Mouse (Mus musculus): Measurements from ENCODE around the gene Obp2b. TPM values are rescaled to one million over a fixed set of nuclear protein-coding genes. Genes with fewer than 3 reads are reported as not detected.

Gene Obp2b
- polyA plus RNA-seq, 1 experiment from 2014 or later: not detected

DNA sequence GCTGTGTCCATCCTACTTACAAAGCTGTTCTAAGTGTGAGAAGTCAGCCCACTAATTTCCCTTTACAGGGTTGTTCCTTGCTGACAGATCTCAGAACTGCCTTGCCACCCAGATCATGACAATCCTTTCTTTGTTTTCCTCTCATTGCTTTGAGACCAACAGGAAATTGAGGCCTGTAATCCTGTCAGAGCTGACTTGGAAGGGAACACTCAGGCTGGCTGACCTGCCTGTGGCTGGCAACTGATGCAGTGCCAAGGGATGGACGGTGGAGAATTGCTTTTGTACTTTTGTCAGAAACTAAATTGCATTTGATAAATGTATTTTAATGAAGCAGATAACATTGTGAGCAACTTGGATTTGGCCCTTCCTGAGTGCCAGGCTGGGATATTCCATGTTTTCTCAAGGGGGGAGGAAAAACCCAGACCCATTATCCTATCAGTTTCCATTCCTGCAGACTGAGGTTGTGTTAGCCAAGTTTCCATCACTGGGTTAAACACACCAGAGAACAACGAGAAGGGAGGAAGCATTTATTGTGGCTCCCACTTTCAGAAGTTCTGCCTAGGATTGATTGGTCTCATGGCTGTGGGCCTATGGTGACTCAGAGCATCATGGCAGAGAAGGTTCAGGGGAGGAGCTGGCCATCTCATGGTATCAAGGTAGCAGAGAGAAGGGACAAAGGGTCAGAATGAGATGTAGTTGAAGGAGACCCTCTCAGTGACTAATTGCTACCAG lies 3.4 kb upstream of the Obp2b start:
- H3K4me3 ChIP-seq: no peak overlapping the region
- 39% methylated on average over 2 of the region's 2 CpGs for WGBS
- H3K27me3 ChIP-seq (ENCODE audit: insufficient read depth, poor library complexity, severe bottlenecking): no peaks in the 10 kb centered on the region
- no peaks in the 10 kb centered on the region for H3K36me3 ChIP-seq
- no peaks in the 10 kb centered on the region for H3K4me1 ChIP-seq
- no peaks in the 10 kb centered on the region for H3K9me3 ChIP-seq
- no peak overlapping the region for H3K27ac ChIP-seq
- no peak for DNase-seq (ENCODE audit: low spot score)

GRCm38 (mm10) chr2:25741671-25742070 lies 4.9 kb downstream of the Obp2b start:
- Histone ChIP-seq H3K36me3 (no peaks in the 10 kb centered on the region), H3K4me3 (no peak overlapping the region), H3K27me3 (ENCODE audit: insufficient read depth, poor library complexity, severe bottlenecking) (no peaks in the 10 kb centered on the region), H3K9me3 (no peaks in the 10 kb centered on the region), H3K4me1 (no peaks in the 10 kb centered on the region), H3K27ac (no peak overlapping the region)
- peak; percentile 66 for DNase-seq (ENCODE audit: low spot score)
- WGBS: 71% methylated on average over 1 of the region's 1 CpGs

DNA sequence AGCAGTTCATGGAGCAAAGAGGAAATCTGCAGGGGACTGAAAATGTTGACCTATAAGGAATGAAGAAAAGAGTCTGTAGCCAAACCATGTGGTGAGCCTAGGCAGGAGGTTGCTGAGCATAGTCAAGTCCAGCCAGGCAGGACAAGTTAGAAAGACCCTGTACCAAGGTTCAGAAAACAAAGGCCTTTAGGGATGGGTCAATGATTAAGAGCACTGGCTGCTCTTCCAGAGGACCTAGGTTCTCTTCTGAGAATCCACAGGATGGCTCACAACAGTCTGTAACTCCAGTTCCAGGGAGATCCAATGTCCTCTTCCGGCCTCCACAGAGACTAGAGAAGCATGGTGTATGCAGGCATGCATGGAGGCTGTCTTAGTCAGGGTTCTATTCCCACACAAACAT lies 17.4 kb downstream of the Obp2b start:
- Histone ChIP-seq H3K9me3 (no peaks in the 10 kb centered on the region), H3K4me3 (no peak overlapping the region), H3K27ac (no peak overlapping the region), H3K27me3 (ENCODE audit: insufficient read depth, poor library complexity, severe bottlenecking) (no peaks in the 10 kb centered on the region), H3K4me1 (no peaks in the 10 kb centered on the region), H3K36me3 (no peaks in the 10 kb centered on the region)
- no peak for DNase-seq (ENCODE audit: low spot score)
- 84% methylated on average over 1 of the region's 1 CpGs for WGBS

DNA sequence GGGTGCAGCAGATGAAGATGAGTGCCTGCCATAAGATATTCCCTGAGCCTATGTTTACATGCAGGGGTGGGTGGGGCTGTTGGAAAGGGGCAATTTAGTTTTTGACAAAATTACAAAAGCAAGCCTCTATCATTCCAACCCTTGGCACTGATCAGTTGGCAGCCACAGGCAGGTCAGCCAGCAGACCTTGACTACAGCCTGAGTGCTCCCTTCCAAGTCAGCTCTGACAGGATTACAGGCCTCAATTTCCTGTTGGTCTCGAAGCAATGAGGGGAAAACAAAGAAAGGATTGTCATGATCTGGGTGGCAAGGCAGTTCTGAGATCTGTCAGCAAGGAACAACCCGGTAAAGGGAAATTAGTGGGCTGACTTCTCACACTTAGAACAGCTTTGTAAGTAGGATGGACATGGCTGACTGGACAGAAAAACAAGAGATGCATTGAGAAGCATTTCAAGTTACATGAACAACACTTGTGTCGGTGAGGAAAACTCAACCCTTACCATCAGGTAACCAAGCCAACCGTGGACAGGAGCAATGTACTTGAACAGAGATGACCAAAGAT lies 21.3 kb downstream of the Obp2b start:
- Histone ChIP-seq H3K27ac (no peak overlapping the region), H3K36me3 (no peaks in the 10 kb centered on the region), H3K4me3 (no peak overlapping the region), H3K9me3 (no peaks in the 10 kb centered on the region), H3K27me3 (ENCODE audit: insufficient read depth, poor library complexity, severe bottlenecking) (no peaks in the 10 kb centered on the region), H3K4me1 (peaks cover 3% of the 10 kb centered on the region; the same call in 1 of the 2 replicates)
- WGBS: 60% methylated on average over 4 of the region's 4 CpGs
- no peak for DNase-seq (ENCODE audit: low spot score)

GRCm38 (mm10) chr2:25765269-25765668 lies 28.5 kb downstream of the Obp2b start, which contains the start of gene Lcn3:
Lcn3 (plus strand) TSS chr2:25765569.
- no peak for DNase-seq (ENCODE audit: low spot score)
- H3K4me1 ChIP-seq: peaks cover 3% of the 10 kb centered on the region; the same call in 1 of the 2 replicates

GRCm38 (mm10) chr2:25767764-25768163 lies 31.0 kb downstream of the Obp2b start:
- no peak overlapping the region for H3K4me3 ChIP-seq
- 68% methylated on average over 4 of the region's 4 CpGs for WGBS
- no peaks in the 10 kb centered on the region for H3K9me3 ChIP-seq

More at GRCm38 (mm10) chr2:25765269-25765668, 28.5 kb downstream of the Obp2b start, which contains the start of gene Lcn3:
- Histone ChIP-seq H3K4me3 (no peak within 1 kb of the TSS), H3K36me3 (no peaks in the 10 kb centered on the region), H3K27ac (no peak within 1 kb of the TSS), H3K9me3 (no peaks in the 10 kb centered on the region), H3K27me3 (ENCODE audit: insufficient read depth, poor library complexity, severe bottlenecking) (peaks cover 19% of the 10 kb centered on the region; the same call in 1 of the 2 replicates)
- WGBS: 54% methylated on average over 2 of the region's 2 CpGs

DNA sequence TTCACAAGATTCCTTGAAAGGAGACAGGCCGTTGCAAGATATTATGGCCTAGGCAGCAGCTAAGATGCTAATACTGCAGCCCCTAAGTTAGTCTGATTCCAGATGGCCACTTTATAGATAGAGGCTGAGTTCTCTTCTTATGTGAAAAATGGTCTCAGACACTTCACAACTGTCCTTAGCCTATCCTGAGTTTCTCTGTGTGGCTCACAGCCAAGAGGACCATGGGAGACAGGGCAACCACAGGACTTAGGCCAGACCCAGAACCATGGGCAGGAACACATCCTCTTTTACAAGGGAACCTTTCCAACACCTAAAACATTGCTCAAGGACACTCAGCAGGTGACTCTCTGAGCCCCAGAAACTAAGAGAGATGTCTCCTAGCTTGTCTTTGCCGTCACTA lies 36.7 kb downstream of the Obp2b start:
- Histone ChIP-seq H3K36me3 (no peaks in the 10 kb centered on the region), H3K27ac (no peak overlapping the region), H3K4me1 (no peaks in the 10 kb centered on the region), H3K27me3 (ENCODE audit: insufficient read depth, poor library complexity, severe bottlenecking) (peaks cover 14% of the 10 kb centered on the region; the same call in 1 of the 2 replicates), H3K9me3 (no peaks in the 10 kb centered on the region), H3K4me3 (no peak overlapping the region)
- no peak for DNase-seq (ENCODE audit: low spot score)
- WGBS: 73% methylated on average over 2 of the region's 2 CpGs

More at GRCm38 (mm10) chr2:25767764-25768163, 31.0 kb downstream of the Obp2b start:
- no peak overlapping the region for H3K27ac ChIP-seq
- H3K36me3 ChIP-seq: no peaks in the 10 kb centered on the region
- H3K27me3 ChIP-seq (ENCODE audit: insufficient read depth, poor library complexity, severe bottlenecking): peaks cover 19% of the 10 kb centered on the region; the same call in 1 of the 2 replicates
- H3K4me1 ChIP-seq: peaks cover under 1% of the 10 kb centered on the region; the same call in 1 of the 2 replicates
- DNase-seq (ENCODE audit: low spot score): no peak

DNA sequence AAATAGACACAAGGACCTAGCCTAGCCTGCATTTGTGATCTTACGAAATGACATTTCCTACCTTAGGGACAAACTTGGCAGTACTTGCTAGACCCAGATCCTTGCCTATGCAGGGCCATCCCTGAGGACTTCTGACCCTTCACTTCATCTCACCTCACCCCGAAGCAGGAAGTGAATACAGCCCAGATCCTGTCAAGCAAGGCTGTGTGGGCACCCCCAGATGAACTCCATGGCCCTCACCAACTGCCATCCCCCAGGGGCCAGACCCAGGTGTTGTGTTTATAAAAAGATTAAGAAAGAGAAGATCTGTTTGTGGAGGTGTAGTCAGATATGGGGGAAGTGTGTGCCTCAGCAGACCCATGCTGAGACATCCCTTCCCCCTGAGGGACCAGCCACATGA lies 37.8 kb downstream of the Obp2b start:
- no peak for DNase-seq (ENCODE audit: low spot score)
- no peak overlapping the region for H3K4me3 ChIP-seq
- H3K36me3 ChIP-seq: no peaks in the 10 kb centered on the region
- 77% methylated on average over 2 of the region's 2 CpGs for WGBS
- H3K27me3 ChIP-seq (ENCODE audit: insufficient read depth, poor library complexity, severe bottlenecking): peaks cover 3% of the 10 kb centered on the region; the same call in 1 of the 2 replicates
- no peaks in the 10 kb centered on the region for H3K4me1 ChIP-seq
- no peaks in the 10 kb centered on the region for H3K9me3 ChIP-seq
- H3K27ac ChIP-seq: no peak overlapping the region

GRCm38 (mm10) chr2:25775991-25776390 lies 39.2 kb downstream of the Obp2b start:
- Histone ChIP-seq H3K9me3 (no peaks in the 10 kb centered on the region), H3K27me3 (ENCODE audit: insufficient read depth, poor library complexity, severe bottlenecking) (no peaks in the 10 kb centered on the region), H3K4me3 (no peak overlapping the region), H3K4me1 (no peaks in the 10 kb centered on the region), H3K27ac (no peak overlapping the region), H3K36me3 (no peaks in the 10 kb centered on the region)
- no peak for DNase-seq (ENCODE audit: low spot score)
- WGBS: 65% methylated on average over 3 of the region's 3 CpGs

- H3K27ac ChIP-seq: no peak within 1 kb of the TSS
- no peaks in the 10 kb centered on the region for H3K36me3 ChIP-seq
- no peak for DNase-seq (ENCODE audit: low spot score)
- WGBS: 86% methylated on average over 1 of the region's 1 CpGs
- no peak within 1 kb of the TSS for H3K4me3 ChIP-seq
- H3K9me3 ChIP-seq: no peaks in the 10 kb centered on the region
- no peaks in the 10 kb centered on the region for H3K4me1 ChIP-seq
- no peaks in the 10 kb centered on the region for H3K27me3 ChIP-seq (ENCODE audit: insufficient read depth, poor library complexity, severe bottlenecking)
Observed at GRCm38 (mm10) chr2:25776717-25777116, 39.9 kb downstream of the Obp2b start, which contains the start of gene Lcn11. Lcn11 (plus strand) TSS chr2:25777017.

DNA sequence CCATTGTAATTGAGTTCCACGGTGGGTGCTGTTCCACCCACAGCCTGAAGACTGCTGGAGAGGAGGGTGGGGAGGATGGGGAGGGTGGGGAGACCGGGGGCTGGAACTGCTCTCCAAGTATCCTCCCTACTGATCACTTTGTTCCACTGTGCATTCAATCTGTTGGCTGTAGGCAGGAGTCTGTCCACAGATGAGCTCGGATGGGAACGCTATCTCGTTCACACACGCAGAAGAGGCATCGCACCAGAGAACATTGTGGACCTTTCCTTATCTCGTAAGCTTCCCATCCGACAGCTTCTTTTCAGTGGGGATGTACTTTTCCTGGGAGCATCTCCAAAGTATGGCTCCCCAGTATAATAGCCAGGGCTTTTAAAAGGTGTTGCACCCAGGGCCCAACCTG lies 42.3 kb downstream of the Obp2b start:
- DNase-seq (ENCODE audit: low spot score): no peak
- no peaks in the 10 kb centered on the region for H3K4me1 ChIP-seq
- H3K27ac ChIP-seq: no peak overlapping the region
- H3K9me3 ChIP-seq: no peaks in the 10 kb centered on the region
- no peaks in the 10 kb centered on the region for H3K27me3 ChIP-seq (ENCODE audit: insufficient read depth, poor library complexity, severe bottlenecking)
- H3K4me3 ChIP-seq: no peak overlapping the region
- 77% methylated on average over 9 of the region's 9 CpGs for WGBS
- H3K36me3 ChIP-seq: no peaks in the 10 kb centered on the region

GRCm38 (mm10) chr2:25780921-25781320 lies 44.1 kb downstream of the Obp2b start:
- Histone ChIP-seq H3K4me1 (peaks cover 4% of the 10 kb centered on the region; the same call in 1 of the 2 replicates), H3K27ac (no peak overlapping the region), H3K27me3 (ENCODE audit: insufficient read depth, poor library complexity, severe bottlenecking) (no peaks in the 10 kb centered on the region), H3K9me3 (no peaks in the 10 kb centered on the region), H3K36me3 (no peaks in the 10 kb centered on the region), H3K4me3 (no peak overlapping the region)
- no peak for DNase-seq (ENCODE audit: low spot score)
- 59% methylated on average over 4 of the region's 4 CpGs for WGBS

GRCm38 (mm10) chr2:25781957-25782356 lies 45.1 kb downstream of the Obp2b start, which contains the start of gene Gm13539:
Gm13539 (plus strand) TSS chr2:25782257.
- H3K36me3 ChIP-seq: no peaks in the 10 kb centered on the region
- WGBS: 85% methylated on average over 3 of the region's 3 CpGs
- no peak for DNase-seq (ENCODE audit: low spot score)
- H3K4me3 ChIP-seq: no peak within 1 kb of the TSS
- no peaks in the 10 kb centered on the region; the same call in 1 of the 2 replicates for H3K27me3 ChIP-seq (ENCODE audit: insufficient read depth, poor library complexity, severe bottlenecking)
- peaks cover 13% of the 10 kb centered on the region; the same call in 1 of the 2 replicates for H3K4me1 ChIP-seq
- H3K27ac ChIP-seq: no peak within 1 kb of the TSS
- H3K9me3 ChIP-seq: no peaks in the 10 kb centered on the region
